Mouse (Mus musculus) embryonic facial prominence, embryonic 14.5 days (tissue): ENCODE results near the gene Sema6c. TPM values are rescaled to one million over a fixed set of nuclear protein-coding genes. Genes with fewer than 3 reads are reported as not detected.

Experiments used
- ATAC-seq: fragments of 200-750 bp; cut with Nextera tagmentation; 2 replicates; pipeline ENCODE4 v1.8.0; 2017; ENCODE audit warnings: low read depth, moderate number of reproducible peaks, moderate TSS enrichment
- DNase-seq: peaks from one replicate; pipeline ENCODE4 v3.0.0-alpha.2; 2015; ENCODE audit warnings: low spot score
- H3K27ac ChIP-seq: fragments of 300-500 bp; sonication (generic); replicated peaks from 2 replicates; pipeline ENCODE4 v1.5.1; 2014; ENCODE audit warnings: low read depth, mild to moderate bottlenecking, low read length, moderate library complexity
- H3K27me3 ChIP-seq: fragments of 300-500 bp; sonication (generic); replicated peaks from 2 replicates; pipeline ENCODE4 v1.6.1; 2014; ENCODE audit warnings: low read length; ENCODE audit not compliant: control insufficient read depth, insufficient read depth
- H3K36me3 ChIP-seq: fragments of 300-500 bp; sonication (generic); 2 replicates; pipeline ENCODE4 v1.6.1; 2014; ENCODE audit warnings: low read length, mixed read lengths; ENCODE audit not compliant: control insufficient read depth, insufficient read depth
- H3K4me1 ChIP-seq: fragments of 300-500 bp; sonication (generic); 2 replicates; pipeline ENCODE4 v1.6.1; 2014; ENCODE audit warnings: antibody characterized with exemption, low read length; ENCODE audit not compliant: control insufficient read depth, insufficient read depth
- H3K4me2 ChIP-seq: fragments of 300-500 bp; sonication (generic); 2 replicates; pipeline ENCODE4 v1.6.1; 2014; ENCODE audit warnings: low read depth, mild to moderate bottlenecking, low read length, moderate library complexity, mixed read lengths
- H3K4me3 ChIP-seq: fragments of 300-500 bp; sonication (generic); 2 replicates; pipeline ENCODE4 v1.5.1; 2014; ENCODE audit warnings: low read depth, mild to moderate bottlenecking, low read length
- H3K9ac ChIP-seq: fragments of 300-500 bp; sonication (generic); 2 replicates; pipeline ENCODE4 v1.6.1; 2014; ENCODE audit warnings: low read depth, mild to moderate bottlenecking, low read length, moderate library complexity, mixed read lengths
- H3K9me3 ChIP-seq: fragments of 300-500 bp; sonication (generic); 2 replicates; pipeline ENCODE4 v1.6.1; 2016; ENCODE audit warnings: low read length; ENCODE audit not compliant: control insufficient read depth
- WGBS: fragments of 180-500 bp; shearing (Covaris S2); extraction: QIAGEN DNeasy Blood & Tissue Kit; methylation state at CpG from one replicate; pipeline ENCODE4 v1.1.7; 2014; 5-methylcytosine and 5-hydroxymethylcytosine counted together
- polyA plus RNA-seq: library from polyadenylated mRNA; unstranded; fragments of >200 nt; fragmentation: Nextera tagmentation; extraction: Ambion mirVana; gene quantifications from 2 replicates; pipeline ENCODE4 v1.2.1, GENCODE M21; 2014

Gene Sema6c
- polyA plus RNA-seq, 1 experiment from 2014 or later: 14.4 TPM

GRCm38 (mm10) chr3:95181841-95182240 is 21.6 kb downstream of the Sema6c start:
- no peak for ATAC-seq

GRCm38 (mm10) chr3:95184796-95185577 is 24.7 kb downstream of the Sema6c start:
- WGBS: 95% methylated on average over 9 of the region's 9 CpGs
- Histone ChIP-seq H3K4me1 (no peaks in the 10 kb centered on the region), H3K4me2 (no peak overlapping the region), H3K27ac (no peak overlapping the region), H3K36me3 (peaks cover 70% of the 10 kb centered on the region), H3K27me3 (no peaks in the 10 kb centered on the region), H3K4me3 (no peak overlapping the region), H3K9ac (no peak overlapping the region), H3K9me3 (no peaks in the 10 kb centered on the region)
- DNase-seq (no peak), ATAC-seq (no peak)

More at GRCm38 (mm10) chr3:95181841-95182240, 21.6 kb downstream of the Sema6c start:
- no peak for DNase-seq
- Histone ChIP-seq H3K9me3 (no peaks in the 10 kb centered on the region), H3K36me3 (peaks cover 40% of the 10 kb centered on the region), H3K27me3 (no peaks in the 10 kb centered on the region), H3K9ac (no peak overlapping the region), H3K27ac (no peak overlapping the region), H3K4me1 (no peaks in the 10 kb centered on the region), H3K4me3 (no peak overlapping the region), H3K4me2 (no peak overlapping the region)
- 67% methylated on average over 1 of the region's 1 CpGs for WGBS

GRCm38 (mm10) chr3:95186100-95186499 is 25.8 kb downstream of the Sema6c start:
- H3K4me2 ChIP-seq: no peak overlapping the region

GRCm38 (mm10) chr3:95186888-95187287 is 26.6 kb downstream of the Sema6c start:
- Histone ChIP-seq H3K27me3 (no peaks in the 10 kb centered on the region), H3K4me1 (no peaks in the 10 kb centered on the region), H3K9me3 (no peaks in the 10 kb centered on the region), H3K36me3 (peaks cover 77% of the 10 kb centered on the region), H3K4me2 (no peak overlapping the region), H3K4me3 (no peak overlapping the region), H3K27ac (no peak overlapping the region), H3K9ac (no peak overlapping the region)
- WGBS: 83% methylated on average over 6 of the region's 6 CpGs
- no peak for ATAC-seq
- no peak for DNase-seq

More at GRCm38 (mm10) chr3:95186100-95186499, 25.8 kb downstream of the Sema6c start:
- Histone ChIP-seq H3K9me3 (no peaks in the 10 kb centered on the region), H3K27ac (no peak overlapping the region), H3K4me1 (no peaks in the 10 kb centered on the region), H3K27me3 (no peaks in the 10 kb centered on the region), H3K36me3 (peaks cover 77% of the 10 kb centered on the region), H3K9ac (no peak overlapping the region), H3K4me3 (no peak overlapping the region)
- DNase-seq: no peak
- ATAC-seq: no peak
- WGBS: 86% methylated on average over 2 of the region's 2 CpGs

GRCm38 (mm10) chr3:95194721-95195135 is 34.5 kb downstream of the Sema6c start:
- Histone ChIP-seq H3K4me3 (no peak overlapping the region), H3K36me3 (peaks cover 82% of the 10 kb centered on the region), H3K9ac (no peak overlapping the region), H3K27ac (0 out of 2 replicates have a peak overlapping the region, but pooled peaks have one; percentile 41), H3K4me2 (no peak overlapping the region), H3K4me1 (no peaks in the 10 kb centered on the region), H3K27me3 (no peaks in the 10 kb centered on the region), H3K9me3 (no peaks in the 10 kb centered on the region)
- 57% methylated on average over 6 of the region's 6 CpGs for WGBS
- ATAC-seq (peak; percentile 53; the same call in 1 of the 2 replicates), DNase-seq (peak; percentile 82)

- Histone ChIP-seq H3K4me2 (no peak overlapping the region), H3K36me3 (peaks cover 83% of the 10 kb centered on the region), H3K27ac (no peak overlapping the region), H3K27me3 (no peaks in the 10 kb centered on the region), H3K4me3 (no peak overlapping the region), H3K9me3 (no peaks in the 10 kb centered on the region), H3K9ac (no peak overlapping the region), H3K4me1 (no peaks in the 10 kb centered on the region)
- no peak for DNase-seq
- no peak for ATAC-seq
- WGBS: 83% methylated on average over 2 of the region's 2 CpGs
Observed at GRCm38 (mm10) chr3:95195772-95196171, 35.5 kb downstream of the Sema6c start.

GRCm38 (mm10) chr3:95199101-95199500 is 38.8 kb downstream of the Sema6c start:
- Histone ChIP-seq H3K27ac (no peak overlapping the region), H3K9ac (0 out of 2 replicates have a peak overlapping the region, but pooled peaks have one; percentile 37), H3K9me3 (no peaks in the 10 kb centered on the region), H3K27me3 (no peaks in the 10 kb centered on the region), H3K4me3 (no peak overlapping the region), H3K4me2 (no peak overlapping the region), H3K36me3 (peaks cover 98% of the 10 kb centered on the region), H3K4me1 (no peaks in the 10 kb centered on the region)
- ATAC-seq (no peak), DNase-seq (no peak)
- 77% methylated on average over 1 of the region's 1 CpGs for WGBS

GRCm38 (mm10) chr3:95200132-95200531 is 39.9 kb downstream of the Sema6c start:
- DNase-seq: peak; percentile 44
- peak overlapping the region; percentile 39; the same call in 1 of the 2 replicates for H3K27ac ChIP-seq
- no peaks in the 10 kb centered on the region for H3K27me3 ChIP-seq
- no peak overlapping the region for H3K4me2 ChIP-seq
- WGBS: 75% methylated on average over 7 of the region's 7 CpGs
- H3K9me3 ChIP-seq: no peaks in the 10 kb centered on the region
- no peak overlapping the region for H3K4me3 ChIP-seq
- H3K9ac ChIP-seq: no peak overlapping the region
- no peak for ATAC-seq
- H3K4me1 ChIP-seq: no peaks in the 10 kb centered on the region
- H3K36me3 ChIP-seq: peaks cover 99% of the 10 kb centered on the region

GRCm38 (mm10) chr3:95200562-95200961 is 40.3 kb downstream of the Sema6c start:
- Histone ChIP-seq H3K27ac (peak overlapping the region; percentile 39), H3K4me2 (no peak overlapping the region), H3K9me3 (no peaks in the 10 kb centered on the region), H3K4me3 (no peak overlapping the region), H3K36me3 (peaks cover 99% of the 10 kb centered on the region), H3K4me1 (no peaks in the 10 kb centered on the region), H3K9ac (no peak overlapping the region), H3K27me3 (no peaks in the 10 kb centered on the region)
- peak; percentile 17 for DNase-seq
- 43% methylated on average over 2 of the region's 2 CpGs for WGBS
- ATAC-seq: no peak
